Mouse (Mus musculus) embryonic facial prominence, embryonic 13.5 days (tissue): ENCODE measurements around the gene Aktip. TPM values are rescaled to one million over a fixed set of nuclear protein-coding genes. Genes with fewer than 3 reads are reported as not detected.
A peak's percentile ranks its signal among the peaks of the same experiment; 100 is the strongest.

Source experiments
- ATAC-seq: fragments of 200-750 bp; cut with Nextera tagmentation; 2 replicates; pipeline ENCODE4 v1.8.0; 2017; ENCODE audit warnings: low read depth; ENCODE audit not compliant: insufficient number of reproducible peaks, insufficient read depth, low FRiP score, low TSS enrichment
- H3K27ac ChIP-seq: fragments of 300-500 bp; sonication (generic); 2 replicates; pipeline ENCODE4 v1.5.1; 2015; ENCODE audit warnings: moderate library complexity, mild to moderate bottlenecking, inconsistent platforms
- H3K27me3 ChIP-seq: fragments of 300-500 bp; sonication (generic); 2 replicates; pipeline ENCODE4 v1.6.1; 2015; ENCODE audit warnings: mild to moderate bottlenecking, inconsistent platforms
- H3K36me3 ChIP-seq: fragments of 300-500 bp; sonication (generic); 2 replicates; pipeline ENCODE4 v1.6.1; 2015; ENCODE audit warnings: mild to moderate bottlenecking, inconsistent platforms
- H3K4me1 ChIP-seq: fragments of 300-500 bp; sonication (generic); 2 replicates; pipeline ENCODE4 v1.6.1; 2015; ENCODE audit warnings: inconsistent platforms
- H3K4me2 ChIP-seq: fragments of 300-500 bp; sonication (generic); 2 replicates; pipeline ENCODE4 v1.6.1; 2015; ENCODE audit warnings: moderate library complexity, mild to moderate bottlenecking, inconsistent platforms
- H3K4me3 ChIP-seq: fragments of 300-500 bp; sonication (generic); 2 replicates; pipeline ENCODE4 v1.5.1; 2015; ENCODE audit warnings: mild to moderate bottlenecking, inconsistent platforms
- H3K9ac ChIP-seq: fragments of 300-500 bp; sonication (generic); 2 replicates; pipeline ENCODE4 v1.6.1; 2015; ENCODE audit warnings: mild to moderate bottlenecking, inconsistent platforms
- H3K9me3 ChIP-seq: fragments of 300-500 bp; sonication (generic); 2 replicates; pipeline ENCODE4 v1.6.1; 2016; ENCODE audit warnings: inconsistent platforms
- WGBS: fragments of 180-500 bp; shearing (Covaris S2); methylation state at CpG from one replicate; pipeline ENCODE4 v1.1.7; 2015; ENCODE audit warnings: mixed read lengths; 5-methylcytosine and 5-hydroxymethylcytosine counted together
- polyA plus RNA-seq: library from polyadenylated mRNA; unstranded; fragments of >200 nt; fragmentation: Nextera tagmentation; extraction: Ambion mirVana; gene quantifications from 2 replicates; pipeline ENCODE4 v1.2.1, GENCODE M21; 2015

The Aktip gene
- polyA plus RNA-seq, 1 experiment from 2014 or later = 54.2 TPM

DNA sequence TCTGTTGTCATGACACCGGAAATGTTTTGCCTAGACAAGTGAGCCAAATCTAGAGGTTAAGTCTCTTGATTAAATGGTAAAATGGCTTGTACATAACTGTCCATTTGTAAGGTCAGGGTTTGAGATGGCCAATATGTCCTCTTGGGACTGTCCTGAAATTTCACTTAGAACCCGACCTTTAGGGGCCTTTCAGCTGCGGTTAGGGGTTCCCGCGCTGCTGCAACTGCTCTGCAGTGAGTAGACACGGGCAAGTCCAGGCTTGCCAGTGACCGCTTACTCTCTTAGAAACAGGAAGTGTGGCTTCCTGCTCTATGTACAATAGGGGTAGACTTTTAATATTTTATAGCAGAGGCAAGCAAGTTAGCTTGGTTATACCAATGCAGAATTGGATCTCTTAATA lies 117.9 kb downstream of the Aktip start:
- Histone ChIP-seq H3K36me3 (peaks cover 43% of the 10 kb centered on the region), H3K27ac (no peak overlapping the region), H3K4me3 (no peak overlapping the region), H3K4me1 (no peaks in the 10 kb centered on the region), H3K9me3 (no peaks in the 10 kb centered on the region), H3K4me2 (no peak overlapping the region), H3K27me3 (no peaks in the 10 kb centered on the region), H3K9ac (no peak overlapping the region)
- WGBS = 75% methylated on average over 7 of the region's 7 CpGs
- ATAC-seq = no peak

DNA sequence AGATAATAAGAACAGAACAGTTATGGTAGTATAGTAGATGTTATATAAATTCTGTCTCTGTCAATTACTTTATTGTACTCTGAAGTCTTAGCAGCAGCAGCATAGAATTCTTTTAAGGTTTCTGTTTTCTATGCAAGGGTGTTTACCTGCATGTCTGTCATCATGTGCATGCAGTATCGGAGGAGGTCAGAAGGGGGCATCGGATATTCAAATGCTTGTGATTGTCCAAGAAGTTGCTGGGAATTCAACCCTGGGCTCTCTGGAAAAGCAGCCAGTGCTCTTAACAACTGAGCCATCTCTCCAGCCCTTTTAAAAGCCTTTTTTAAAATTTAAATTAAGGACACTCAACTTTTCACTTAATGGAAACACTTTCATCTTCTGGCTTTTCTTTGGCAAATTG lies 120.1 kb downstream of the Aktip start:
- 92% methylated on average over 2 of the region's 2 CpGs for WGBS
- H3K9ac ChIP-seq = no peak overlapping the region

DNA sequence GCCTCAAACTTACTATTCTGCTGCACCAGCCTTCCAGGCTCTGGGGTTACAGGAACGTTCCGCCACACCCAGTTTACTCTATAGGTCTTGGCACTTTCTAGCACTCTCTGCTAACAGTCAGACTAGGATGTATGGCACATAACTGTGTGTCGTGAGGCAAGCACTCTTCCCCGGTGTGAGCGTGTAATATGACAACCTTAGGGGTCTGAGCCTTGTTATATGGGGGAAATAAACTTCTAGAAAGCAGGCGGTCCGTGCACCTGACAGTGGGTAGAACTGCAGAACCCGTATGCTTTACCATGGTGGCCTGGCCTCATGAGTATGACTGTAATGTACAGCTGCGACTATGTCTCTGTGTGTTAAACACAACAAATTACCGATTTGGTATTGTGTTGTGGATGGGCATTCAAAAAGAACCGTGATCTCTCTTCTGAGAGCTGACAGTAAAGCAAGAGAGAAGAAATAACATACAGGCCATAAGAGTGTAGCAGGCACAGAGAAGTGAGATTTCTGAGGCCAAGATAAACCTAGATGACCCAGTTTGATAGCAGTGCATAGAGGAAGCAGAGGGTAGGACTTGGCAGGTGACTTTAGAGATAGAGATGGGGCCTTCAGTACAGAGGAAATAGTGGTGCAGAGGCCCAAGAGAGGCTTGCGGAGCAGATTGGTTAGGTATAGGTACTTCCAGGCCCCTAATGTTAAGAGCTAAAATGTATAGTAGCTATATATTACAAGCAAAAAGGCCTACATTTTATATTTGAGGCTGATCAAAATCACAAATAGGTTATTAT lies 122.5 kb downstream of the Aktip start:
- no peak overlapping the region for H3K9ac ChIP-seq
- 91% methylated on average over 12 of the region's 12 CpGs for WGBS

More for the DNA sequence above, 120.1 kb downstream of the Aktip start:
- no peaks in the 10 kb centered on the region for H3K27me3 ChIP-seq
- no peak overlapping the region for H3K27ac ChIP-seq
- H3K36me3 ChIP-seq = peaks cover 36% of the 10 kb centered on the region
- no peak for ATAC-seq
- no peak overlapping the region for H3K4me2 ChIP-seq
- H3K4me1 ChIP-seq = no peaks in the 10 kb centered on the region
- H3K9me3 ChIP-seq = no peaks in the 10 kb centered on the region
- H3K4me3 ChIP-seq = no peak overlapping the region

DNA sequence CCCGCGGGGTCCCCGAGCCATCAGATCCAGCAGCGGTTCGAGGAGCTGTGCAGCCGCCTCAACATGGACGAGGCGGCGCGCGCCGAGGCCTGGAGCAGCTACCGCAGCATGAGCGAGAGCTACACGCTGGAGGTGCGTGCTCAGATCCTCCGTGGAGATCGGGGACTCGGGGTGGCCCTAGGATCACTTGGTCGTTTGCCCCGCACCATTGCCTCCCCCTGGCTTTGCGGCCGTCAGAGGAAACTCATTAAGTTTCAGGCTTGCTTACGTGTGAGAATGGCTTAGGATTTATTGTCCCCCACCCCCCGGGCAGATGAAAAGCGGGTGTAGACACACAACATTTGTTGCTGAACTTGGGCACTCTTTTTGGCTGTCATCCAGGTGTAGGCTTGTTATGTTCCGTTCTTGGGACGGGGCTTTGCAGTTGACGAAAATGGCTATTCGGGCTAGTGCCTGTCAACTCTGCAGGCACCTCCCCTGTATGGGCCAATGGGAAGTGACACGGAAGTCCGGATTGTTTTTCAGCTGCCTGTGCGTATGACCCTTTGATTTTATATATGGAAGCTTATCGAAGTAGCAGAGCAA lies 129.4 kb downstream of the Aktip start:
- peak overlapping the region; percentile 82 for H3K27ac ChIP-seq

More for the DNA sequence above, 122.5 kb downstream of the Aktip start:
- no peak overlapping the region for H3K4me2 ChIP-seq
- no peak for ATAC-seq
- H3K9me3 ChIP-seq = no peaks in the 10 kb centered on the region
- H3K4me3 ChIP-seq = no peak overlapping the region
- no peaks in the 10 kb centered on the region for H3K4me1 ChIP-seq
- no peaks in the 10 kb centered on the region for H3K27me3 ChIP-seq
- H3K36me3 ChIP-seq = peaks cover 37% of the 10 kb centered on the region
- no peak overlapping the region for H3K27ac ChIP-seq

DNA sequence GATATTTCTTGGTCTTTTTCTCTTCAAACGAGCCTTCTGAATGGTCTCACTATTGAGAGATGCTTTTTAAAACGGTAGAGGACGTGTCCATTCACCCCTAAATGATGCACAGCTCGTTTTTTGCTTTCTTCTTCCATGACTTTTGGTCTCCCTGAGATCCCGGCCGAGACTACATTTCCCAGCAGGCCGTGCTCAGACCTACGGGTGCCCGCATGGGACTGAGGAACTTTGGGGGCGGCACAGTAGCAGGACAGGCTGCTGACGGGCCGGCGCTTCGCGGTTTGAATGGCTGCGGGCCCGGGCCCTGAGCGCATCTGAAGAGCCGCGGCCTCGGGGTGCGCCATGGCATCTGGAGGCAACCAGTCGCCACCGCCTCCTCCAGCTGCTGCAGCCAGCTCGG lies 129.9 kb downstream of the Aktip start, which contains the start of gene Rbl2:
Gene Rbl2 (plus strand): TSS at position 224 of the 400 bp plus-strand sequence.
- Histone ChIP-seq H3K27me3 (no peaks in the 10 kb centered on the region), H3K9ac (peak within 1 kb of the TSS; percentile 89), H3K4me2 (peak within 1 kb of the TSS; percentile 59), H3K36me3 (peaks cover 8% of the 10 kb centered on the region; the same call in 1 of the 2 replicates), H3K9me3 (no peaks in the 10 kb centered on the region), H3K27ac (peak within 1 kb of the TSS; percentile 82), H3K4me3 (peak within 1 kb of the TSS; percentile 87), H3K4me1 (peaks cover 12% of the 10 kb centered on the region)
- WGBS = under 1% methylated on average over 25 of the region's 25 CpGs
- ATAC-seq = peak; percentile 89

More for the DNA sequence above, 129.4 kb downstream of the Aktip start:
- Histone ChIP-seq H3K4me1 (peaks cover 12% of the 10 kb centered on the region), H3K4me2 (peak overlapping the region; percentile 59), H3K27me3 (no peaks in the 10 kb centered on the region), H3K36me3 (peaks cover 11% of the 10 kb centered on the region), H3K4me3 (peak overlapping the region; percentile 87), H3K9me3 (no peaks in the 10 kb centered on the region), H3K9ac (peak overlapping the region; percentile 89)
- under 1% methylated on average over 34 of the region's 34 CpGs for WGBS
- ATAC-seq = peak; percentile 80

DNA sequence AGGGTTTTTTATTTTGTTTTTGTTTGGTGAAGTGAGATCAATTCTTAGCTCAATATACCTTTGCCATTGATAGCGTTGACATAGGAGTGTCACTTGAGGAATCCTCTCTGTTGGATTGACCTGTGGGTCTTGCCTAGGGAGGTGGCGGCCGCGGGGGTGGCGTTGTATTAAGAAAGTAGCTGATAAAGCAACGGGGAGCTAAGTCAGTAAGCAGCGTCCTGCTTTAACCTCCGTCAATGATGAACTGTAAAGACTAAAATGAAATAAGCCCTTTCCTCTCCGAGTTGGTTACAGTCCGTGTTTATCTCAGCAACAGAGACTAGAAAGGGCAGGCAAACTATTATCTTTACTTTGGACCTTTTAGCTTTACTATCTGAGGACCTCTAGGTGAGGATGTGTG lies 130.4 kb downstream of the Aktip start:
- Histone ChIP-seq H3K4me3 (peak overlapping the region; percentile 87), H3K4me1 (peaks cover 12% of the 10 kb centered on the region), H3K36me3 (peaks cover 6% of the 10 kb centered on the region; the same call in 1 of the 2 replicates), H3K27me3 (no peaks in the 10 kb centered on the region), H3K9ac (peak overlapping the region; percentile 89), H3K9me3 (no peaks in the 10 kb centered on the region), H3K4me2 (peak overlapping the region; percentile 59), H3K27ac (no peak overlapping the region)
- no peak for ATAC-seq
- WGBS = 11% methylated on average over 10 of the region's 10 CpGs

DNA sequence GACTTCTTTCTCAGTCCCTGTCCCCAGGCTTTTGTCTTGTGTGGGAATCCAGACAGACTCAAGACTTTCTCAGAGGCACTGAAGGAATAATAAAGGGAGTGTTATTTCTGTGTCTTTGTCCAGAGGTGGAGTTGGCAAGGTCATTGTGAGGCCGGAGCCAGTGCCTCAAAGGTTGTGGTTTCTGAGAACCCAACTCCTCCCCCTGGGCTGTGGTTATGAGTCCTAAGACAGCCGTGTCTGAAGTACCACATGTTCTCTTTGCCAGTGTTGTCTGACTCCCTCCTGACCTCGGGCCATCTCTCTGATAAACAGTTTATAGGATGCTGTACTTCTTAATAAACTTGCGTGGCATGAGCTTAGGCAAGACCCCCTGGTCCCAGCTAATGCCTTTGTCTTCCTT lies 134.6 kb downstream of the Aktip start:
- no peak overlapping the region for H3K27ac ChIP-seq
- 65% methylated on average over 4 of the region's 4 CpGs for WGBS
- H3K4me3 ChIP-seq = no peak overlapping the region
- H3K36me3 ChIP-seq = no peaks in the 10 kb centered on the region
- ATAC-seq = no peak
- no peak overlapping the region for H3K9ac ChIP-seq
- no peaks in the 10 kb centered on the region for H3K9me3 ChIP-seq
- no peaks in the 10 kb centered on the region for H3K27me3 ChIP-seq
- peaks cover 7% of the 10 kb centered on the region for H3K4me1 ChIP-seq
- no peak overlapping the region for H3K4me2 ChIP-seq

Other genes starting within 250 kb of the Aktip start
- gene Rbl2, start 129.9 kb downstream of the Aktip start, polyA plus RNA-seq = 16.5 and 19.4 TPM in 2 replicates
- gene Rpgrip1l, start 113.3 kb upstream of the Aktip start, polyA plus RNA-seq = 18.1 and 21.5 TPM in 2 replicates
- gene Fto, start 113.5 kb upstream of the Aktip start, polyA plus RNA-seq = 107 and 111 TPM in 2 replicates